29 mouse cellular contexts compared by ENCODE assay signal in genomic region chr2:164449341-164450042, GRCm38 (mm10). TPM values are rescaled to one million over a fixed set of nuclear protein-coding genes. Genes with fewer than 3 reads are reported as not detected.
DNase-seq lines count a peak whose midpoint lies in the region; ATAC-seq and TF ChIP-seq lines count a peak whose summit lies in the region.
"Had no signal": no experiment of that assay in that cellular context is flagged by ENCODE, and none has a peak within 500 bp of the region (broad histone marks: within the 10 kb centered on the region; RNA-seq: fewer than 3 reads in every experiment).

No protein-coding gene starts in this region.

- H3K27ac ChIP-seq in embryonic facial prominence, embryonic 13.5 days, result peak overlapping the region; percentile 55
- no peak overlapping the region for H3K27ac ChIP-seq in embryonic facial prominence, embryonic 10.5 days (replicated peaks)
- peak overlapping the region; percentile 31; the same call in 1 of the 2 replicates for H3K27ac ChIP-seq in heart, embryonic 15.5 days
- no peak overlapping the region for H3K27ac ChIP-seq in midbrain, embryonic 11.5 days (ENCODE audit: low read depth, low read length)
- H3K27ac ChIP-seq in midbrain, postnatal 0 days (ENCODE audit: low read depth, low read length), result no peak overlapping the region
- H3K27ac ChIP-seq: embryonic facial prominence, embryonic 12.5 days; forebrain, embryonic 10.5 days; hindbrain, embryonic 10.5 days; hindbrain, postnatal 0 days; midbrain, embryonic 15.5 days; neural tube, embryonic 15.5 days had no signal

- TF ChIP-seq CTCF in midbrain, postnatal 0 days (IDR thresholded peaks at IDR 0.05), result no peak

- H3K4me1 ChIP-seq in embryonic facial prominence, embryonic 13.5 days, result peaks cover 33% of the 10 kb centered on the region
- peaks cover 24% of the 10 kb centered on the region for H3K4me1 ChIP-seq in embryonic facial prominence, embryonic 10.5 days
- H3K4me1 ChIP-seq in heart, embryonic 15.5 days (replicated peaks), result peaks cover 43% of the 10 kb centered on the region
- H3K4me1 ChIP-seq in midbrain, embryonic 11.5 days (ENCODE audit: control insufficient read depth, insufficient read depth, low read length), result no peaks in the 10 kb centered on the region
- H3K4me1 ChIP-seq in midbrain, postnatal 0 days (ENCODE audit: insufficient read depth, low read length), result no peaks in the 10 kb centered on the region
- H3K4me1 ChIP-seq: midbrain, embryonic 15.5 days; neural tube, embryonic 15.5 days had no signal

- DNase-seq in embryonic facial prominence, embryonic 10.5 days (ENCODE audit: low spot score), result no peak
- no peak for DNase-seq in heart, adult 18-20 months
- DNase-seq in midbrain, embryonic 11.5 days (ENCODE audit: low spot score, missing footprints), result peak; percentile 61
- DNase-seq in midbrain, postnatal 0 days (ENCODE audit: low spot score), result no peak
- peak; percentile 68 for DNase-seq in testis, postnatal 14 days (ENCODE audit: low spot score)
- DNase-seq: adrenal gland, adult 2 months; cerebellum, adult 9-10 months; forebrain, postnatal 0 days; kidney, postnatal 10 days; layer of hippocampus, postnatal 36 days; liver; liver, postnatal 0 days; thymus, postnatal 25 days had no signal

- WGBS in embryonic facial prominence, embryonic 13.5 days, result 81% methylated on average over 14 of the region's 14 CpGs
- WGBS in embryonic facial prominence, embryonic 10.5 days, result 87% methylated on average over 14 of the region's 14 CpGs
- 53% methylated on average over 14 of the region's 14 CpGs for WGBS in heart, embryonic 15.5 days
- WGBS in midbrain, embryonic 11.5 days, result 91% methylated on average over 14 of the region's 14 CpGs
- 89% methylated on average over 14 of the region's 14 CpGs for WGBS in midbrain, postnatal 0 days

- no peaks in the 10 kb centered on the region for H3K9me3 ChIP-seq in embryonic facial prominence, embryonic 13.5 days
- no peaks in the 10 kb centered on the region for H3K9me3 ChIP-seq in embryonic facial prominence, embryonic 10.5 days
- no peaks in the 10 kb centered on the region for H3K9me3 ChIP-seq in heart, embryonic 15.5 days (replicated peaks)
- no peaks in the 10 kb centered on the region for H3K9me3 ChIP-seq in midbrain, embryonic 11.5 days (ENCODE audit: control insufficient read depth, low read length)
- H3K9me3 ChIP-seq in midbrain, postnatal 0 days (ENCODE audit: low read length), result 0 out of 2 replicates have a peak, but pooled peaks cover 4% of the 10 kb centered on the region
- H3K9me3 ChIP-seq: embryonic facial prominence, embryonic 12.5 days; forebrain, embryonic 10.5 days; hindbrain, embryonic 10.5 days; midbrain, embryonic 15.5 days; neural tube, embryonic 15.5 days had no signal

- H3K27me3 ChIP-seq in embryonic facial prominence, embryonic 13.5 days, result no peaks in the 10 kb centered on the region
- no peaks in the 10 kb centered on the region for H3K27me3 ChIP-seq in embryonic facial prominence, embryonic 10.5 days (replicated peaks; ENCODE audit: low read depth, poor library complexity, severe bottlenecking)
- H3K27me3 ChIP-seq in heart, embryonic 15.5 days, result peaks cover 17% of the 10 kb centered on the region
- H3K27me3 ChIP-seq in midbrain, embryonic 11.5 days (ENCODE audit: control insufficient read depth, insufficient read depth, low read length), result no peaks in the 10 kb centered on the region; the same call in 1 of the 2 replicates
- H3K27me3 ChIP-seq in midbrain, postnatal 0 days (ENCODE audit: insufficient read depth, low read length), result no peaks in the 10 kb centered on the region
- H3K27me3 ChIP-seq: embryonic facial prominence, embryonic 12.5 days; midbrain, embryonic 15.5 days; neural tube, embryonic 15.5 days had no signal

- no peak for ATAC-seq in embryonic facial prominence, embryonic 13.5 days (ENCODE audit: insufficient number of reproducible peaks, insufficient read depth, low FRiP score, low TSS enrichment, low read depth)
- no peak for ATAC-seq in heart, embryonic 15.5 days (replicated peaks; ENCODE audit: insufficient number of reproducible peaks, insufficient read depth, low FRiP score, low read depth)
- no peak for ATAC-seq in midbrain, embryonic 11.5 days (ENCODE audit: low FRiP score)
- ATAC-seq in midbrain, postnatal 0 days (ENCODE audit: low FRiP score), result no peak
- no peak for ATAC-seq in erythroid progenitor cell, adult 5-6 weeks (replicated peaks; ENCODE audit: low FRiP score, poor library complexity, severe bottlenecking)
- ATAC-seq: forebrain, postnatal 0 days; hindbrain, postnatal 0 days; liver, postnatal 0 days; midbrain, embryonic 15.5 days had no signal

- H3K36me3 ChIP-seq in embryonic facial prominence, embryonic 13.5 days, result no peaks in the 10 kb centered on the region
- no peaks in the 10 kb centered on the region for H3K36me3 ChIP-seq in embryonic facial prominence, embryonic 10.5 days (replicated peaks)
- no peaks in the 10 kb centered on the region for H3K36me3 ChIP-seq in heart, embryonic 15.5 days
- no peaks in the 10 kb centered on the region for H3K36me3 ChIP-seq in midbrain, embryonic 11.5 days (ENCODE audit: control insufficient read depth, insufficient read depth, low read length)
- no peaks in the 10 kb centered on the region for H3K36me3 ChIP-seq in midbrain, postnatal 0 days (ENCODE audit: insufficient read depth, low read length)
- H3K36me3 ChIP-seq: embryonic facial prominence, embryonic 12.5 days; forebrain, embryonic 10.5 days; hindbrain, embryonic 10.5 days; midbrain, embryonic 15.5 days; neural tube, embryonic 15.5 days had no signal

- no peak overlapping the region for H3K4me3 ChIP-seq in embryonic facial prominence, embryonic 13.5 days
- no peak overlapping the region for H3K4me3 ChIP-seq in embryonic facial prominence, embryonic 10.5 days
- no peak overlapping the region for H3K4me3 ChIP-seq in heart, embryonic 15.5 days
- no peak overlapping the region for H3K4me3 ChIP-seq in midbrain, embryonic 11.5 days (ENCODE audit: low read depth, low read length)
- H3K4me3 ChIP-seq in midbrain, postnatal 0 days (ENCODE audit: low read depth, low read length), result no peak overlapping the region
- H3K4me3 ChIP-seq: embryonic facial prominence, embryonic 12.5 days; forebrain, embryonic 10.5 days; hindbrain, embryonic 10.5 days; megakaryocyte, embryonic 14.5 days; midbrain, embryonic 15.5 days; neural tube, embryonic 15.5 days had no signal

- no peak overlapping the region for H3K4me2 ChIP-seq in embryonic facial prominence, embryonic 13.5 days
- peak overlapping the region; percentile 19 for H3K4me2 ChIP-seq in heart, embryonic 15.5 days
- H3K4me2 ChIP-seq in midbrain, embryonic 11.5 days, result no peak overlapping the region
- no peak overlapping the region for H3K4me2 ChIP-seq in midbrain, postnatal 0 days (ENCODE audit: low read depth, low read length, poor library complexity, severe bottlenecking)
- H3K4me2 ChIP-seq: embryonic facial prominence, embryonic 12.5 days; midbrain, embryonic 15.5 days; neural tube, embryonic 15.5 days had no signal

- H3K9ac ChIP-seq in embryonic facial prominence, embryonic 13.5 days, result no peak overlapping the region
- H3K9ac ChIP-seq in heart, embryonic 15.5 days, result no peak overlapping the region; the same call in 1 of the 2 replicates
- no peak overlapping the region for H3K9ac ChIP-seq in midbrain, embryonic 11.5 days (ENCODE audit: low read length)
- no peak overlapping the region for H3K9ac ChIP-seq in midbrain, postnatal 0 days (replicated peaks; ENCODE audit: low read length, poor library complexity, severe bottlenecking)
- H3K9ac ChIP-seq: embryonic facial prominence, embryonic 12.5 days; forebrain, postnatal 0 days; liver, postnatal 0 days; midbrain, embryonic 15.5 days; neural tube, embryonic 15.5 days had no signal

RNA-seq across cellular contexts. Expression of gene Sdc4, which starts 5.8 kb away (rescaled TPM):
- polyA plus RNA-seq in embryonic facial prominence, embryonic 13.5 days (2015; fragmentation: Nextera tagmentation; extraction: Ambion mirVana), result 81.5 and 87.8 TPM in 2 replicates
- polyA plus RNA-seq in embryonic facial prominence, embryonic 10.5 days (2016; fragmentation: Nextera tagmentation; extraction: Ambion mirVana), result 25.5 and 26.0 TPM in 2 replicates
- polyA plus RNA-seq in heart, embryonic 15.5 days (2015; fragmentation: Nextera tagmentation; extraction: Ambion mirVana), result 41.9 and 56.5 TPM in 2 replicates
- total RNA-seq in heart, adult 18-20 months (2021), result 10 to 100 TPM; 18.7 to 34.2 TPM
- polyA plus RNA-seq in midbrain, embryonic 11.5 days (2014; fragmentation: Nextera tagmentation; extraction: Ambion mirVana), result 9.7 and 9.9 TPM in 2 replicates
- 13.8 and 20.3 TPM in 2 replicates for total RNA-seq in midbrain, postnatal 0 days (2014; rRNA removed)
- 18.3 and 19.3 TPM in 2 replicates for polyA plus RNA-seq in midbrain, postnatal 0 days (2015; fragmentation: Nextera tagmentation; extraction: Ambion mirVana)
- 2.5 and 7.2 TPM in 2 replicates for total RNA-seq in erythroid progenitor cell, adult 5-6 weeks (2015; ENCODE audit: low replicate concordance)
- total RNA-seq in erythroid progenitor cell, adult 5-6 weeks (2017; ENCODE audit: low replicate concordance), result 5.7 and 7.2 TPM in 2 replicates

RNA-seq across cellular contexts. Expression of gene Sys1, which starts 7.3 kb away (rescaled TPM):
- 56.0 and 65.9 TPM in 2 replicates for polyA plus RNA-seq in embryonic facial prominence, embryonic 13.5 days (2015; fragmentation: Nextera tagmentation; extraction: Ambion mirVana)
- polyA plus RNA-seq in embryonic facial prominence, embryonic 10.5 days (2016; fragmentation: Nextera tagmentation; extraction: Ambion mirVana), result 52.5 and 53.1 TPM in 2 replicates
- 32.0 and 40.4 TPM in 2 replicates for polyA plus RNA-seq in heart, embryonic 15.5 days (2015; fragmentation: Nextera tagmentation; extraction: Ambion mirVana)
- total RNA-seq in heart, adult 18-20 months (2021), result 10 to 100 TPM; 23.0 to 23.1 TPM
- polyA plus RNA-seq in midbrain, embryonic 11.5 days (2014; fragmentation: Nextera tagmentation; extraction: Ambion mirVana), result 62.0 and 63.6 TPM in 2 replicates
- total RNA-seq in midbrain, postnatal 0 days (2014; rRNA removed), result 194 and 206 TPM in 2 replicates
- polyA plus RNA-seq in midbrain, postnatal 0 days (2015; fragmentation: Nextera tagmentation; extraction: Ambion mirVana), result 103 and 108 TPM in 2 replicates
- 8.8 and 10.8 TPM in 2 replicates for total RNA-seq in erythroid progenitor cell, adult 5-6 weeks (2015; ENCODE audit: low replicate concordance)
- total RNA-seq in erythroid progenitor cell, adult 5-6 weeks (2017; ENCODE audit: low replicate concordance), result 3.1 and 5.3 TPM in 2 replicates

RNA-seq across cellular contexts. Expression of gene Gm20458, which starts 11.3 kb away (rescaled TPM):
- polyA plus RNA-seq in embryonic facial prominence, embryonic 13.5 days (2015; fragmentation: Nextera tagmentation; extraction: Ambion mirVana), result 7.7 and 8.3 TPM in 2 replicates
- 3.1 and 3.2 TPM in 2 replicates for polyA plus RNA-seq in embryonic facial prominence, embryonic 10.5 days (2016; fragmentation: Nextera tagmentation; extraction: Ambion mirVana)
- 10.5 and 13.5 TPM in 2 replicates for polyA plus RNA-seq in heart, embryonic 15.5 days (2015; fragmentation: Nextera tagmentation; extraction: Ambion mirVana)
- 10 to 100 TPM in 1 of 2 experiments, 1 to 10 TPM in 1; 3.7 to 11.1 TPM for total RNA-seq in heart, adult 18-20 months (2021)
- polyA plus RNA-seq in midbrain, embryonic 11.5 days (2014; fragmentation: Nextera tagmentation; extraction: Ambion mirVana), result 4.7 and 5.0 TPM in 2 replicates
- total RNA-seq in midbrain, postnatal 0 days (2014; rRNA removed), result 4.7 and 15.0 TPM in 2 replicates
- polyA plus RNA-seq in midbrain, postnatal 0 days (2015; fragmentation: Nextera tagmentation; extraction: Ambion mirVana), result 6.9 and 7.2 TPM in 2 replicates
- not detected in 2 replicates for total RNA-seq in erythroid progenitor cell, adult 5-6 weeks (2015; ENCODE audit: low replicate concordance)
- total RNA-seq in erythroid progenitor cell, adult 5-6 weeks (2017; ENCODE audit: low replicate concordance), result not detected in 2 replicates

RNA-seq across cellular contexts. Expression of gene Trp53tg5, which starts 24.0 kb away (rescaled TPM):
- not detected in 2 replicates for polyA plus RNA-seq in embryonic facial prominence, embryonic 13.5 days (2015; fragmentation: Nextera tagmentation; extraction: Ambion mirVana)
- not detected in 2 replicates for polyA plus RNA-seq in embryonic facial prominence, embryonic 10.5 days (2016; fragmentation: Nextera tagmentation; extraction: Ambion mirVana)
- not detected in 2 replicates for polyA plus RNA-seq in heart, embryonic 15.5 days (2015; fragmentation: Nextera tagmentation; extraction: Ambion mirVana)
- not detected for total RNA-seq in heart, adult 18-20 months (2021)
- not detected in 2 replicates for polyA plus RNA-seq in midbrain, embryonic 11.5 days (2014; fragmentation: Nextera tagmentation; extraction: Ambion mirVana)
- not detected in 2 replicates for total RNA-seq in midbrain, postnatal 0 days (2014; rRNA removed)
- polyA plus RNA-seq in midbrain, postnatal 0 days (2015; fragmentation: Nextera tagmentation; extraction: Ambion mirVana), result not detected in 2 replicates
- not detected in 2 replicates for total RNA-seq in erythroid progenitor cell, adult 5-6 weeks (2015; ENCODE audit: low replicate concordance)
- total RNA-seq in erythroid progenitor cell, adult 5-6 weeks (2017; ENCODE audit: low replicate concordance), result not detected in 2 replicates
- total RNA-seq: adrenal gland, adult 2 months; forebrain, postnatal 0 days; hindbrain, postnatal 0 days; layer of hippocampus, adult 18-20 months; layer of hippocampus, postnatal 36 days; left cerebral cortex, postnatal 14 days had no signal
- polyA plus RNA-seq: adrenal gland, adult 2 months; cortical plate, adult 2 months; embryonic facial prominence, embryonic 12.5 days; forebrain, embryonic 10.5 days; forebrain, postnatal 0 days; gonadal fat pad, adult 2 months; hindbrain, embryonic 10.5 days; hindbrain, postnatal 0 days; kidney, adult 2 months; liver, postnatal 0 days; midbrain, embryonic 15.5 days; neural tube, embryonic 15.5 days; stomach, embryonic 16.5 days had no signal

RNA-seq across cellular contexts. Expression of gene Dbndd2, which starts 36.4 kb away (rescaled TPM):
- 2.1 and 3.0 TPM in 2 replicates for polyA plus RNA-seq in embryonic facial prominence, embryonic 13.5 days (2015; fragmentation: Nextera tagmentation; extraction: Ambion mirVana)
- 1.8 TPM in 2 replicates for polyA plus RNA-seq in embryonic facial prominence, embryonic 10.5 days (2016; fragmentation: Nextera tagmentation; extraction: Ambion mirVana)
- 8.6 and 16.5 TPM in 2 replicates for polyA plus RNA-seq in heart, embryonic 15.5 days (2015; fragmentation: Nextera tagmentation; extraction: Ambion mirVana)
- total RNA-seq in heart, adult 18-20 months (2021), result 10 to 100 TPM in 1 of 2 experiments, 1 to 10 TPM in 1; 9.4 to 10.7 TPM
- polyA plus RNA-seq in midbrain, embryonic 11.5 days (2014; fragmentation: Nextera tagmentation; extraction: Ambion mirVana), result 3.1 and 3.4 TPM in 2 replicates
- total RNA-seq in midbrain, postnatal 0 days (2014; rRNA removed), result 21.1 and 26.7 TPM in 2 replicates
- polyA plus RNA-seq in midbrain, postnatal 0 days (2015; fragmentation: Nextera tagmentation; extraction: Ambion mirVana), result 24.8 and 25.4 TPM in 2 replicates
- total RNA-seq in erythroid progenitor cell, adult 5-6 weeks (2015; ENCODE audit: low replicate concordance), result 6.3 TPM in 1 of 2 replicates, not detected in the other
- total RNA-seq in erythroid progenitor cell, adult 5-6 weeks (2017; ENCODE audit: low replicate concordance), result 0.61 TPM in 1 of 2 replicates, not detected in the other

Comparison
In these comparisons a context has a peak if more than half of its experiments do, and no peak if none do; other contexts are left out.
1. H3K27ac ChIP-seq: peak in embryonic facial prominence, embryonic 13.5 days (single experiment) and heart, embryonic 15.5 days (single experiment); none in embryonic facial prominence, embryonic 10.5 days (single experiment), midbrain, embryonic 11.5 days (single experiment) and midbrain, postnatal 0 days (single experiment).
2. DNase-seq: peak in midbrain, embryonic 11.5 days (single experiment) and testis, postnatal 14 days (single experiment); none in embryonic facial prominence, embryonic 10.5 days (single experiment), heart, adult 18-20 months (0 of 2) and midbrain, postnatal 0 days (single experiment).